Mouse (Mus musculus): ENCODE measurements around the gene Taf15. TPM values are rescaled to one million over a fixed set of nuclear protein-coding genes. Genes with fewer than 3 reads are reported as not detected.

The Taf15 gene
- polyA plus RNA-seq, 1 experiment from 2014 or later = 5.4 TPM

- peaks cover 69% of the 10 kb centered on the region for H3K27me3 ChIP-seq
- DNase-seq (no peak), ATAC-seq (ENCODE audit: low read depth) (no peak)
- H3K4me2 ChIP-seq = no peak overlapping the region
- no peaks in the 10 kb centered on the region for H3K36me3 ChIP-seq
- H3K27ac ChIP-seq = no peak overlapping the region
- peaks cover 56% of the 10 kb centered on the region for H3K4me1 ChIP-seq (replicated peaks)
- H3K9me3 ChIP-seq (replicated peaks) = no peaks in the 10 kb centered on the region
- H3K9ac ChIP-seq = no peak overlapping the region
- no peak overlapping the region for H3K4me3 ChIP-seq (replicated peaks)
- 4% methylated on average over 7 of the region's 7 CpGs for WGBS (ENCODE audit: insufficient replicate concordance)
Measured at GRCm38 (mm10) chr11:83443824-83444223, 29.1 kb upstream of the Taf15 start.

- H3K4me3 ChIP-seq (replicated peaks) = peak overlapping the region; percentile 17; the same call in 1 of the 2 replicates
Measured at GRCm38 (mm10) chr11:83445001-83445400, 27.9 kb upstream of the Taf15 start.

GRCm38 (mm10) chr11:83447612-83448011 is 25.3 kb upstream of the Taf15 start:
- Histone ChIP-seq H3K9ac (no peak overlapping the region), H3K36me3 (no peaks in the 10 kb centered on the region), H3K27ac (no peak overlapping the region), H3K4me3 (replicated peaks) (no peak overlapping the region), H3K9me3 (replicated peaks) (no peaks in the 10 kb centered on the region), H3K4me1 (replicated peaks) (peaks cover 45% of the 10 kb centered on the region), H3K27me3 (peaks cover 48% of the 10 kb centered on the region), H3K4me2 (no peak overlapping the region)
- 62% methylated on average over 10 of the region's 10 CpGs for WGBS (ENCODE audit: insufficient replicate concordance)
- DNase-seq (no peak), ATAC-seq (ENCODE audit: low read depth) (no peak)

More at GRCm38 (mm10) chr11:83445001-83445400, 27.9 kb upstream of the Taf15 start:
- Histone ChIP-seq H3K27ac (no peak overlapping the region), H3K9me3 (replicated peaks) (no peaks in the 10 kb centered on the region), H3K36me3 (no peaks in the 10 kb centered on the region), H3K9ac (no peak overlapping the region), H3K27me3 (peaks cover 66% of the 10 kb centered on the region), H3K4me2 (peak overlapping the region; percentile 47), H3K4me1 (replicated peaks) (peaks cover 60% of the 10 kb centered on the region)
- DNase-seq (no peak), ATAC-seq (ENCODE audit: low read depth) (no peak)
- 15% methylated on average over 19 of the region's 19 CpGs for whole genome bisulfite sequencing (ENCODE audit: insufficient replicate concordance)

- no peak for DNase-seq
- peaks cover 41% of the 10 kb centered on the region for H3K27me3 ChIP-seq
- no peak overlapping the region for H3K4me2 ChIP-seq
- no peak overlapping the region for H3K27ac ChIP-seq
- peak; percentile 29; the same call in 1 of the 2 replicates for ATAC-seq (ENCODE audit: low read depth)
- H3K4me1 ChIP-seq (replicated peaks) = peaks cover 41% of the 10 kb centered on the region
- 30% methylated on average over 16 of the region's 16 CpGs for WGBS (ENCODE audit: insufficient replicate concordance)
- no peaks in the 10 kb centered on the region for H3K9me3 ChIP-seq (replicated peaks)
- no peaks in the 10 kb centered on the region for H3K36me3 ChIP-seq
- no peak overlapping the region for H3K4me3 ChIP-seq (replicated peaks)
- no peak overlapping the region for H3K9ac ChIP-seq
Measured at GRCm38 (mm10) chr11:83448021-83448926, 24.6 kb upstream of the Taf15 start.

GRCm38 (mm10) chr11:83448927-83449236 is 24.0 kb upstream of the Taf15 start:
- Histone ChIP-seq H3K27me3 (peaks cover 35% of the 10 kb centered on the region), H3K27ac (no peak overlapping the region), H3K9me3 (replicated peaks) (no peaks in the 10 kb centered on the region), H3K9ac (no peak overlapping the region), H3K36me3 (no peaks in the 10 kb centered on the region), H3K4me1 (replicated peaks) (peaks cover 36% of the 10 kb centered on the region), H3K4me2 (no peak overlapping the region), H3K4me3 (replicated peaks) (no peak overlapping the region)
- DNase-seq = no peak
- ATAC-seq (ENCODE audit: low read depth) = no peak

GRCm38 (mm10) chr11:83449298-83449697 is 23.6 kb upstream of the Taf15 start:
- Histone ChIP-seq H3K4me3 (replicated peaks) (no peak overlapping the region), H3K27ac (no peak overlapping the region), H3K4me2 (no peak overlapping the region), H3K9me3 (replicated peaks) (no peaks in the 10 kb centered on the region), H3K9ac (no peak overlapping the region), H3K27me3 (peaks cover 31% of the 10 kb centered on the region), H3K4me1 (replicated peaks) (peaks cover 37% of the 10 kb centered on the region), H3K36me3 (no peaks in the 10 kb centered on the region)
- WGBS (ENCODE audit: insufficient replicate concordance) = 26% methylated on average over 4 of the region's 4 CpGs
- DNase-seq = no peak
- ATAC-seq (ENCODE audit: low read depth) = no peak

GRCm38 (mm10) chr11:83450550-83450949 is 22.3 kb upstream of the Taf15 start:
- Histone ChIP-seq H3K36me3 (no peaks in the 10 kb centered on the region), H3K27me3 (peaks cover 21% of the 10 kb centered on the region), H3K4me3 (replicated peaks) (no peak overlapping the region), H3K27ac (no peak overlapping the region), H3K9ac (no peak overlapping the region), H3K4me1 (replicated peaks) (peaks cover 43% of the 10 kb centered on the region), H3K4me2 (no peak overlapping the region), H3K9me3 (replicated peaks) (no peaks in the 10 kb centered on the region)
- DNase-seq = no peak
- no peak for ATAC-seq (ENCODE audit: low read depth)
- 36% methylated on average over 1 of the region's 1 CpGs for WGBS (ENCODE audit: insufficient replicate concordance)

GRCm38 (mm10) chr11:83451281-83451680 is 21.6 kb upstream of the Taf15 start:
- 80% methylated on average over 10 of the region's 10 CpGs for WGBS (ENCODE audit: insufficient replicate concordance)
- H3K4me2 ChIP-seq = no peak overlapping the region
- H3K36me3 ChIP-seq = no peaks in the 10 kb centered on the region
- no peak overlapping the region for H3K27ac ChIP-seq
- H3K4me3 ChIP-seq (replicated peaks) = no peak overlapping the region
- no peak overlapping the region for H3K9ac ChIP-seq
- ATAC-seq (ENCODE audit: low read depth) (no peak), DNase-seq (no peak)
- H3K27me3 ChIP-seq = peaks cover 16% of the 10 kb centered on the region
- H3K9me3 ChIP-seq (replicated peaks) = no peaks in the 10 kb centered on the region
- peaks cover 50% of the 10 kb centered on the region for H3K4me1 ChIP-seq (replicated peaks)

- no peak overlapping the region for H3K4me3 ChIP-seq (replicated peaks)
- H3K9ac ChIP-seq = no peak overlapping the region
- ATAC-seq (ENCODE audit: low read depth) (peak; percentile 50; the same call in 1 of the 2 replicates), DNase-seq (no peak)
- no peaks in the 10 kb centered on the region for H3K36me3 ChIP-seq
- H3K4me2 ChIP-seq = 0 out of 2 replicates have a peak overlapping the region, but pooled peaks have one; percentile 2
- H3K27me3 ChIP-seq = peaks cover 11% of the 10 kb centered on the region
- 4% methylated on average over 4 of the region's 4 CpGs for WGBS (ENCODE audit: insufficient replicate concordance)
- no peaks in the 10 kb centered on the region for H3K9me3 ChIP-seq (replicated peaks)
- no peak overlapping the region for H3K27ac ChIP-seq
- peaks cover 27% of the 10 kb centered on the region for H3K4me1 ChIP-seq (replicated peaks)
Measured at GRCm38 (mm10) chr11:83454548-83454947, 18.3 kb upstream of the Taf15 start.

- Histone ChIP-seq H3K9me3 (replicated peaks) (no peaks in the 10 kb centered on the region), H3K4me3 (replicated peaks) (no peak overlapping the region), H3K4me2 (no peak overlapping the region), H3K36me3 (no peaks in the 10 kb centered on the region), H3K27ac (no peak overlapping the region), H3K27me3 (peaks cover 21% of the 10 kb centered on the region), H3K4me1 (replicated peaks) (peaks cover 26% of the 10 kb centered on the region), H3K9ac (no peak overlapping the region)
- DNase-seq (no peak), ATAC-seq (ENCODE audit: low read depth) (no peak)
- 43% methylated on average over 3 of the region's 3 CpGs for WGBS (ENCODE audit: insufficient replicate concordance)
Measured at GRCm38 (mm10) chr11:83455608-83456007, 17.3 kb upstream of the Taf15 start.

GRCm38 (mm10) chr11:83457257-83457656 is 15.6 kb upstream of the Taf15 start:
- Histone ChIP-seq H3K4me1 (replicated peaks) (peaks cover 26% of the 10 kb centered on the region), H3K27ac (no peak overlapping the region), H3K36me3 (no peaks in the 10 kb centered on the region), H3K9ac (no peak overlapping the region), H3K4me3 (replicated peaks) (no peak overlapping the region), H3K9me3 (replicated peaks) (no peaks in the 10 kb centered on the region), H3K27me3 (peaks cover 37% of the 10 kb centered on the region), H3K4me2 (no peak overlapping the region)
- DNase-seq = no peak
- 34% methylated on average over 7 of the region's 7 CpGs for WGBS (ENCODE audit: insufficient replicate concordance)
- no peak for ATAC-seq (ENCODE audit: low read depth)
